Mouse (Mus musculus): ENCODE measurements around the gene Rps2.

The Rps2 gene

DNA sequence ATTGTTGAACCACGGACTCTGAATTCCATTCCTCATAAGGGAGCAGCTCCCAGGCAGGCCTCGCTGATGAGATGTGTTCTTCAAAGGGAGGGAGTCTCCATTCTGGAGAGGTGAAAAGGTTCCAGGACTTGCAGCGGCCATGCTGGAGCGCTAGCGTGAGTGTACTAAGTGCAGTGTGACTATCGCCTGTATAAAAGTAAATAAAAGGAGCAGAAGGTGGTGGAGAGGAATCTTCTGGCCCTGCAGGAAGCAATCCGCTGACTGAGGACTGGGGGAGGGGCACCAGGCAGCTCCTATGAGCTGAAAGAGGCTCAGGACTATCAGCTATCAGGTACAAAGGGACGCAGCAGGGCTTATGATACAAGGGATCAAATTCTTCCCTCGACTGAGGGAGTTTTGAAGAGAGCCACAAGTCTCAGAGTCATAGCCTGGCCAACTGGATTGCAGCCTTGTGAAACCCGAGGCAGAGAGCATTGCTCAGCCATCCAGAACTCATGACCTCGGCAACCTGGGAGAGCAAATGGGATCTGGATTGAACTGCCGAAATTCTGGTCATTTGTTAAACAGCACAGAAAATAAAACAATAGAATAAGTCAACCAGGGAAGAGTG, 48.5 kb downstream of the Rps2 start:
- DNase-seq (ENCODE audit: low read depth, low spot score): no peak

DNA sequence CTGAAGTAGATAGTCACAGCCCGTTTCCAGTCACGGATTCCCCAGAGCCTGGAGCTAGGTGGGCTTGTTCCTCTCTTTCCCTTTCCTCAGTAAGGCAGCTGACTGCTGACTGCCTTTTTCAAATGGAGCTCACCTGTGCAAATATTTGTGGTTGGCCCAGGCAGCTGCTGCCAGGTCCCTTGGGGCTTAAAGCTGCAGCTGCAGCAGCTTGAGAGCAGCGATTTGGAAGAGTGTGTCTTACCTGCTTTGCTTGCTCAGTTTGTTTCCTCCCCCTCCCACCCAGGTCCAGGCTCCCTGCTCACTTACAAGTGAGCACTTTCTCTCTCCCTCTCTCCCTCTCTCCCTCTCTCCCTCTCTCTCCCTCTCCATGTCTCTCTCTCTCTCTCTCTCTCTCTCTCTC, 51.2 kb downstream of the Rps2 start:
- DNase-seq (ENCODE audit: low read depth, low spot score): no peak

Data from brain, embryonic 18.5 days (tissue).